Mouse (Mus musculus) hindbrain, embryonic 11.5 days (tissue): ENCODE measurements around the gene Tbc1d24. TPM values are rescaled to one million over a fixed set of nuclear protein-coding genes. Genes with fewer than 3 reads are reported as not detected.

ENCODE experiments used
- ATAC-seq: fragments of 200-750 bp; cut with Nextera tagmentation; 2 replicates; pipeline ENCODE4 v1.8.0; 2017; ENCODE audit warnings: mild to moderate bottlenecking, moderate TSS enrichment, moderate library complexity; ENCODE audit not compliant: low FRiP score
- DNase-seq: peaks from one replicate; pipeline ENCODE4 v3.0.0-alpha.2; 2015; ENCODE audit warnings: low spot score
- H3K27ac ChIP-seq: fragments of 300-500 bp; sonication (generic); 2 replicates; pipeline ENCODE4 v1.5.1; 2014; ENCODE audit warnings: mild to moderate bottlenecking, low read depth, low read length
- H3K27me3 ChIP-seq: fragments of 300-500 bp; sonication (generic); 2 replicates; pipeline ENCODE4 v1.6.1; 2014; ENCODE audit warnings: mild to moderate bottlenecking, low read length, moderate library complexity, mixed read lengths; ENCODE audit not compliant: control insufficient read depth, insufficient read depth
- H3K36me3 ChIP-seq: fragments of 300-500 bp; sonication (generic); 2 replicates; pipeline ENCODE4 v1.6.1; 2014; ENCODE audit warnings: mild to moderate bottlenecking, low read length, moderate library complexity, mixed read lengths; ENCODE audit not compliant: control insufficient read depth, insufficient read depth
- H3K4me1 ChIP-seq: fragments of 300-500 bp; sonication (generic); replicated peaks from 2 replicates; pipeline ENCODE4 v1.6.1; 2014; ENCODE audit warnings: low read length, mixed read lengths; ENCODE audit not compliant: control insufficient read depth, insufficient read depth
- H3K4me2 ChIP-seq: fragments of 300-500 bp; sonication (generic); replicated peaks from 2 replicates; pipeline ENCODE4 v1.6.1; 2014; ENCODE audit warnings: mild to moderate bottlenecking, low read depth, low read length
- H3K4me3 ChIP-seq: fragments of 300-500 bp; sonication (generic); 2 replicates; pipeline ENCODE4 v1.5.1; 2014; ENCODE audit warnings: low read depth, low read length
- H3K9ac ChIP-seq: fragments of 300-500 bp; sonication (generic); 2 replicates; pipeline ENCODE4 v1.6.1; 2014; ENCODE audit warnings: low read depth, low read length
- H3K9me3 ChIP-seq: fragments of 300-500 bp; sonication (generic); 2 replicates; pipeline ENCODE4 v1.6.1; 2016; ENCODE audit warnings: low read length; ENCODE audit not compliant: control insufficient read depth
- WGBS: fragments of 180-500 bp; shearing (Covaris S2); extraction: QIAGEN DNeasy Blood & Tissue Kit; methylation state at CpG from one replicate; pipeline ENCODE4 v1.1.7; 2014; 5-methylcytosine and 5-hydroxymethylcytosine counted together
- polyA plus RNA-seq: library from polyadenylated mRNA; unstranded; fragments of >200 nt; fragmentation: Nextera tagmentation; extraction: Ambion mirVana; gene quantifications from 2 replicates; pipeline ENCODE4 v1.2.1, GENCODE M21; 2014

The Tbc1d24 gene
- 6.2 and 6.3 TPM in 2 replicates for polyA plus RNA-seq

GRCm38 (mm10) chr17:24205284-24205888 lies at the start of gene Tbc1d24:
Tbc1d24 (minus strand) TSS chr17:24205562.
- H3K4me2 ChIP-seq, result peak within 1 kb of the TSS; percentile 91
- WGBS, result 1% methylated on average over 62 of the region's 65 CpGs
- peak; percentile 98 for DNase-seq
- no peaks in the 10 kb centered on the region for H3K36me3 ChIP-seq
- peak; percentile 74 for ATAC-seq
- peak within 1 kb of the TSS; percentile 65 for H3K27ac ChIP-seq
- H3K4me1 ChIP-seq, result peaks cover 26% of the 10 kb centered on the region
- no peaks in the 10 kb centered on the region for H3K9me3 ChIP-seq
- peak within 1 kb of the TSS; percentile 73 for H3K9ac ChIP-seq
- peaks cover 19% of the 10 kb centered on the region for H3K27me3 ChIP-seq
- H3K4me3 ChIP-seq, result peak within 1 kb of the TSS; percentile 66

GRCm38 (mm10) chr17:24252329-24252728 lies 47.0 kb upstream of the Tbc1d24 start:
- Histone ChIP-seq H3K4me3 (no peak overlapping the region), H3K27ac (no peak overlapping the region), H3K9me3 (no peaks in the 10 kb centered on the region), H3K27me3 (no peaks in the 10 kb centered on the region), H3K36me3 (peaks cover 6% of the 10 kb centered on the region; the same call in 1 of the 2 replicates), H3K9ac (no peak overlapping the region), H3K4me1 (0 out of 2 replicates have a peak, but pooled peaks cover 4% of the 10 kb centered on the region), H3K4me2 (no peak overlapping the region)
- WGBS, result 91% methylated on average over 2 of the region's 2 CpGs
- ATAC-seq, result no peak
- no peak for DNase-seq

- WGBS, result 1% methylated on average over 48 of the region's 48 CpGs
Measured at GRCm38 (mm10) chr17:24251320-24252069, 46.1 kb upstream of the Tbc1d24 start, which contains the start of gene Ccnf. Ccnf (minus strand) TSS chr17:24251484.

GRCm38 (mm10) chr17:24250988-24251319 lies 45.6 kb upstream of the Tbc1d24 start:
- no peak for ATAC-seq
- H3K9me3 ChIP-seq, result no peaks in the 10 kb centered on the region
- H3K4me2 ChIP-seq, result peak overlapping the region; percentile 51
- H3K4me1 ChIP-seq, result 0 out of 2 replicates have a peak, but pooled peaks cover 4% of the 10 kb centered on the region
- H3K27ac ChIP-seq, result no peak overlapping the region; the same call in 1 of the 2 replicates
- peak overlapping the region; percentile 64 for H3K4me3 ChIP-seq
- no peaks in the 10 kb centered on the region for H3K27me3 ChIP-seq
- WGBS, result under 1% methylated on average over 29 of the region's 32 CpGs
- H3K36me3 ChIP-seq, result peaks cover 6% of the 10 kb centered on the region; the same call in 1 of the 2 replicates
- peak overlapping the region; percentile 78 for H3K9ac ChIP-seq
- no peak for DNase-seq

More at GRCm38 (mm10) chr17:24251320-24252069, 46.1 kb upstream of the Tbc1d24 start, which contains the start of gene Ccnf:
- no peaks in the 10 kb centered on the region for H3K9me3 ChIP-seq
- 0 out of 2 replicates have a peak, but pooled peaks cover 4% of the 10 kb centered on the region for H3K4me1 ChIP-seq
- peak within 1 kb of the TSS; percentile 64 for H3K4me3 ChIP-seq
- peak within 1 kb of the TSS; percentile 59 for H3K4me2 ChIP-seq
- peak within 1 kb of the TSS; percentile 71 for H3K27ac ChIP-seq
- no peaks in the 10 kb centered on the region for H3K27me3 ChIP-seq
- DNase-seq (peak; percentile 98), ATAC-seq (peak; percentile 100)
- H3K36me3 ChIP-seq, result peaks cover 6% of the 10 kb centered on the region; the same call in 1 of the 2 replicates
- H3K9ac ChIP-seq, result peak within 1 kb of the TSS; percentile 78

DNA sequence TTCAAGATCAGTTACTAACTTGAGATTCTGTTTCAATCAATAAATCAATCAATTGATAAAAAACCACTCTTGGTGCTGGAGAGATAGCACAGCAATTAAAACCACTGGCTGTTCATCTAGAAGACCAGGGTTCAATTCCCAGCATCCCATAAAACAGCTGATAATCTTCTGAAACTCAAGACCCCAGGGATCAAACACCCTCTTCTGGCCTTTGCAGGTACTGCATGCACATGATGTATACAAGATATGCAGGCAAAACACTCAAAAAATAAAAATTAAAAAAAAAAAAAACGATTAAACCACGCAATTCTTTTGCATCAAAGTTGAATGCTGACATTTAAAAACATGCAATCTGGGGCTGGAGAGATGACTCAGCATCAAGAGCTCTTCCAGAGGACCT lies 43.3 kb upstream of the Tbc1d24 start:
- 94% methylated on average over 2 of the region's 2 CpGs for WGBS
- DNase-seq (peak; percentile 18), ATAC-seq (no peak)
- 0 out of 2 replicates have a peak, but pooled peaks cover 4% of the 10 kb centered on the region for H3K4me1 ChIP-seq
- H3K9ac ChIP-seq, result no peak overlapping the region
- peaks cover 22% of the 10 kb centered on the region for H3K36me3 ChIP-seq
- H3K27ac ChIP-seq, result no peak overlapping the region
- no peak overlapping the region for H3K4me3 ChIP-seq
- no peaks in the 10 kb centered on the region for H3K27me3 ChIP-seq
- 0 out of 2 replicates have a peak, but pooled peaks cover 4% of the 10 kb centered on the region for H3K9me3 ChIP-seq
- H3K4me2 ChIP-seq, result no peak overlapping the region

DNA sequence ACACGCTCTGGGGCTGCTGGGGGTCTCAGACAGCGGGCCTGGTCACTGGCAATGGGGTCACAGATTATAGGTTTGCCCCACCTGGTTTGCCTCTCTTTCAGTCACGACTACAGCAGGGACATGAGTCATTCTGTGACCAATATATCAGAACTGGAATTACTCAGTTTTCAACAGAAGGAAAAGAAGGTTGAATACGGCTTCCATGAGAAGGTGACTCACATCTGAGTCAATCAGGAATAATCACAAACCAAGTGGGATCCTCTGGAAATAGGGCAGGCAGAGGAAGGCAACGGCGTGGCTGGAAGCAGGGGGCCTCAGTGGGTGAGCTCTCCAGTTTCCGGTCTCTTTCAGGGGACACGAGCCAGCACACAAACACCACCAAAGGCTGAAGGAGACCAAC lies 38.7 kb upstream of the Tbc1d24 start:
- ATAC-seq (no peak), DNase-seq (no peak)
- Histone ChIP-seq H3K9me3 (0 out of 2 replicates have a peak, but pooled peaks cover 4% of the 10 kb centered on the region), H3K36me3 (peaks cover 40% of the 10 kb centered on the region), H3K4me2 (no peak overlapping the region), H3K27ac (no peak overlapping the region), H3K9ac (no peak overlapping the region), H3K27me3 (no peaks in the 10 kb centered on the region), H3K4me3 (no peak overlapping the region), H3K4me1 (no peaks in the 10 kb centered on the region)
- WGBS, result 95% methylated on average over 8 of the region's 8 CpGs

GRCm38 (mm10) chr17:24243311-24243969 lies 38.1 kb upstream of the Tbc1d24 start:
- WGBS, result 87% methylated on average over 4 of the region's 4 CpGs
- Histone ChIP-seq H3K9me3 (0 out of 2 replicates have a peak, but pooled peaks cover 4% of the 10 kb centered on the region), H3K36me3 (peaks cover 41% of the 10 kb centered on the region), H3K4me1 (no peaks in the 10 kb centered on the region), H3K4me2 (no peak overlapping the region), H3K27me3 (no peaks in the 10 kb centered on the region), H3K4me3 (no peak overlapping the region), H3K9ac (no peak overlapping the region), H3K27ac (no peak overlapping the region)
- no peak for ATAC-seq
- DNase-seq, result peak; percentile 52

- H3K9ac ChIP-seq, result no peak overlapping the region
- DNase-seq (no peak), ATAC-seq (no peak)
- 95% methylated on average over 7 of the region's 7 CpGs for WGBS
- no peaks in the 10 kb centered on the region for H3K4me1 ChIP-seq
- H3K27me3 ChIP-seq, result no peaks in the 10 kb centered on the region
- H3K9me3 ChIP-seq, result no peaks in the 10 kb centered on the region
- peaks cover 35% of the 10 kb centered on the region for H3K36me3 ChIP-seq
- no peak overlapping the region for H3K27ac ChIP-seq
- H3K4me3 ChIP-seq, result no peak overlapping the region
- H3K4me2 ChIP-seq, result no peak overlapping the region
Measured at GRCm38 (mm10) chr17:24236921-24237320, 31.6 kb upstream of the Tbc1d24 start.
